Mouse (Mus musculus): ENCODE data around the gene Immt. TPM values are rescaled to one million over a fixed set of nuclear protein-coding genes. Genes with fewer than 3 reads are reported as not detected.
"Not testable (repeated sequence)": the region's sequence is repeated elsewhere in the genome, so short reads cannot be mapped to it uniquely, and the experiment has no call there.

Immt gene
- polyA plus RNA-seq, 1 experiment from 2014 or later = 201 TPM

GRCm38 (mm10) chr6:71911686-71912450, 80.7 kb downstream of the Immt start:
- Histone ChIP-seq H3K27me3 (ENCODE audit: control insufficient read depth, insufficient read depth, low read length) (no peaks in the 10 kb centered on the region), H3K4me1 (replicated peaks; ENCODE audit: control insufficient read depth, insufficient read depth, low read length) (no peaks in the 10 kb centered on the region), H3K4me3 (ENCODE audit: low read depth, low read length) (no peak overlapping the region), H3K36me3 (ENCODE audit: control insufficient read depth, insufficient read depth, low read length) (no peaks in the 10 kb centered on the region; the same call in 1 of the 2 replicates), H3K9ac (ENCODE audit: low read length) (no peak overlapping the region), H3K9me3 (ENCODE audit: control insufficient read depth, low read length) (no peaks in the 10 kb centered on the region), H3K4me2 (ENCODE audit: low read depth, low read length, severe bottlenecking) (no peak overlapping the region), H3K27ac (ENCODE audit: low read depth, low read length) (no peak overlapping the region)
- ATAC-seq (replicated peaks; ENCODE audit: low FRiP score) (no peak), DNase-seq (ENCODE audit: low spot score) (no peak)
- WGBS = 90% methylated on average over 5 of the region's 5 CpGs

- Histone ChIP-seq H3K27ac (ENCODE audit: low read depth, low read length) (no peak overlapping the region), H3K4me2 (ENCODE audit: low read depth, low read length, severe bottlenecking) (no peak overlapping the region), H3K36me3 (ENCODE audit: control insufficient read depth, insufficient read depth, low read length) (peaks cover 3% of the 10 kb centered on the region; the same call in 1 of the 2 replicates), H3K4me3 (ENCODE audit: low read depth, low read length) (no peak overlapping the region), H3K9me3 (ENCODE audit: control insufficient read depth, low read length) (no peaks in the 10 kb centered on the region), H3K4me1 (replicated peaks; ENCODE audit: control insufficient read depth, insufficient read depth, low read length) (no peaks in the 10 kb centered on the region), H3K27me3 (ENCODE audit: control insufficient read depth, insufficient read depth, low read length) (no peaks in the 10 kb centered on the region), H3K9ac (ENCODE audit: low read length) (no peak overlapping the region)
- WGBS = 97% methylated on average over 7 of the region's 7 CpGs
- ATAC-seq (replicated peaks; ENCODE audit: low FRiP score) = no peak
- DNase-seq (ENCODE audit: low spot score) = no peak
These were observed 89.6 kb downstream of the Immt start for GRCm38 (mm10) chr6:71920752-71921151.

GRCm38 (mm10) chr6:71925233-71925632, 94.1 kb downstream of the Immt start:
- 92% methylated on average over 5 of the region's 5 CpGs for WGBS
- not testable (repeated sequence) for H3K27ac ChIP-seq (ENCODE audit: low read depth, low read length); ATAC-seq (replicated peaks; ENCODE audit: low FRiP score); H3K36me3 ChIP-seq (ENCODE audit: control insufficient read depth, insufficient read depth, low read length); H3K27me3 ChIP-seq (ENCODE audit: control insufficient read depth, insufficient read depth, low read length); H3K4me1 ChIP-seq (replicated peaks; ENCODE audit: control insufficient read depth, insufficient read depth, low read length); H3K9ac ChIP-seq (ENCODE audit: low read length); H3K9me3 ChIP-seq (ENCODE audit: control insufficient read depth, low read length); H3K4me2 ChIP-seq (ENCODE audit: low read depth, low read length, severe bottlenecking); DNase-seq (ENCODE audit: low spot score); H3K4me3 ChIP-seq (ENCODE audit: low read depth, low read length)

Other genes with a start within 250 kb of the Immt start
- gene Kdm3a, start 198.3 kb upstream of the Immt start, polyA plus RNA-seq (2014; fragmentation: Nextera tagmentation; extraction: Ambion mirVana) = 71.0 and 71.8 TPM in 2 replicates
- gene Reep1, start 123.8 kb upstream of the Immt start, polyA plus RNA-seq (2014; fragmentation: Nextera tagmentation; extraction: Ambion mirVana) = 44.7 and 47.3 TPM in 2 replicates
- 56.5 and 59.4 TPM in 2 replicates for gene Mrpl35, start 4.4 kb upstream of the Immt start, polyA plus RNA-seq (2014; fragmentation: Nextera tagmentation; extraction: Ambion mirVana)
- 130 and 142 TPM in 2 replicates for gene Ptcd3, start 77.4 kb downstream of the Immt start, polyA plus RNA-seq (2014; fragmentation: Nextera tagmentation; extraction: Ambion mirVana)
- 32.9 and 38.5 TPM in 2 replicates for gene Polr1a, start 77.7 kb downstream of the Immt start, polyA plus RNA-seq (2014; fragmentation: Nextera tagmentation; extraction: Ambion mirVana)